Mouse (Mus musculus) urinary bladder, postnatal 10 days (tissue): ENCODE results near the gene Vmn1r85.
A peak's percentile ranks its signal among the peaks of the same experiment; 100 is the strongest.
"Not testable (repeated sequence)": the region's sequence is repeated elsewhere in the genome, so short reads cannot be mapped to it uniquely, and the experiment has no call there.

Experiments used
- DNase-seq: peaks from one replicate; pipeline ENCODE4 v3.0.0; 2022; ENCODE audit warnings: low spot score

The Vmn1r85 gene

GRCm38 (mm10) chr7:13095073-13095472 is at the start of gene Vmn1r85:
Gene Vmn1r85, minus strand, starts transcription at chr7:13095173.
- no peak for DNase-seq

GRCm38 (mm10) chr7:13140057-13140456 is 45.1 kb upstream of the Vmn1r85 start, which contains the start of gene Vmn1r87:
Gene Vmn1r87, minus strand, starts transcription at chr7:13140157.
- DNase-seq, result no peak

DNA sequence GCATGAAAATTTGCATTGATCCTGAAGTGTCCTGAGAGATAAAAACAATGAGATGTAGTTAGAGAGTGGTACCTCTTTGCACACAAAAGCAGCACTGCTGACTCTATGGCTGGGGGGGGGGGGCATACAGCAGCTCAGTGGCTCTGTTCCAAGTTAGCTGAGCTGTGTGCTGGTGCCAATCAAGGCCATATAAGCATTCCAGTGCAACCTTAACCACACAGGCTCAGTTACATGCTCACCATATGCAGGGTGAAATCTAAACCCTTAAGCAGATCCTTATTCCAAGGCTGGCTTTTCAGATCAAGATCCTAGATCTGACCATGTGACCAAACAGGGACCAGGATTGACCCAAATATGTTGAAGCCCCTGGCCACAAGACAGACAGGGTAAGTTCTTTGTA is 42.4 kb upstream of the Vmn1r85 start:
- DNase-seq, result no peak

DNA sequence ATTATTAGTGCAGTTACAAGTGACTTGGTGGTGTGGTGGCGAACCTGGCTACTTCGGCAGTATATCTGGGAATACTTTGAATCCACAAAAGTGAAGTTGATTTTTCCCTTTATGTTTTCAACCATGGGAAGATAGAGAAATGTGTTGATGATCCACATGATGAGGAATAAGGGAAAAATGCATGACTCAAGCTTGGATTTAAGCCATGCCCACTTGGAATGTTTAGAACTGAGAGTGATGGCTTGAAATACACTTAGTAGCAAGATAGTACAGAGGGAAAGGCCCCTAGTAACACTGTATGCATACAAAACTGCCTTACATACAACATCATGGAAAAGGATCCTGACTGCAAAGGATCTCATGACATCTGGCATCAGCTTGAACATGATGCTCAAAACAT is 36.9 kb upstream of the Vmn1r85 start:
- DNase-seq, result no peak

DNA sequence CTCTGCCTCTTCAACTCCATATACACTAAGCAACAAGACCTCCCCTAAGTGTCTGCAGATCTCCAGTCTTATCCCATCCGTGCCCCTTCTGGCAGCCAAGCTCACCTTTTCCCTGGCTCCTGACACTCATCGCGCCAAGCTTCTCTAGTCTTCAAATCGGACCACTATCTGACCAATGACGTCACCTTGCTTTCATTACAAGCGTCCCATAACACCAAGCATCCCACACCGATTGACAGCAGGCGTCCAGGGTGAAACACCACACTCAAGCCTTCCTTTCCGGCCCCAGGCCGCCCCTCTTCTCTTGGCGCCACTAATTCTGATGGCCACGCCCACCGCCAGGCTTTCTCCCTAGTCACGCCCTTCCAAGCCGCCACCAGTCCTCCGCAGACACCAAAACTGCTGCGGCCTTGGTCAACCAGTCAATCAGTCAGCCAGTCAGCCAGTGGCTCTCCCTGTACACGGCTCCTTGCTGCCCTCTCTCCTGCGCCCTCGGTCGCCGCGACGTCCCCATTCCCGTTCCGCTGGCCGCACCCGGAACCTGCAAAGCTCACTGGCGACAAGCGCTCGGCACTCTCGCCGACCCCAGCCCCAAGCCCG is 28.7 kb upstream of the Vmn1r85 start:
- DNase-seq, result not testable (repeated sequence)

DNA sequence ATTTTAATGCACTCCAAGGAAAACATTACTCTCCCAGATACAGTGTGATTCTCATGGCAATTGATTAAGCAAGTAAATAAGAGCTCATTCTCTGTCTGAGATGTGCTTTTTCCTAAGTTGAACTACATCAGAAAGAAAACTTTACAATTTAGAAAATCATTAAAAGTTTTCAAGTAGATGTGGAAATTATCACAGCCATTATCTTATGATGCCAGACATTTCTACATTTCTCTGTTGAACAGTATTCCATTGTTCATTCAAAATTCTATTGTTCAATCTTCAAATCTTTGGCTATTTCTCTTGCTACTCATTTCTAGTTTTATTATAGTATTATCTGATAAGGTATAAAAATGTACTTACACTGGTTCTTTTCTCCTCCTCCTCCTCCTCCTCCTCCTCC is 24.8 kb upstream of the Vmn1r85 start, which contains the start of gene Vmn1r86:
TSS of gene Vmn1r86 (minus strand) at position 101 of the 400 bp plus-strand sequence.
- no peak for DNase-seq

DNA sequence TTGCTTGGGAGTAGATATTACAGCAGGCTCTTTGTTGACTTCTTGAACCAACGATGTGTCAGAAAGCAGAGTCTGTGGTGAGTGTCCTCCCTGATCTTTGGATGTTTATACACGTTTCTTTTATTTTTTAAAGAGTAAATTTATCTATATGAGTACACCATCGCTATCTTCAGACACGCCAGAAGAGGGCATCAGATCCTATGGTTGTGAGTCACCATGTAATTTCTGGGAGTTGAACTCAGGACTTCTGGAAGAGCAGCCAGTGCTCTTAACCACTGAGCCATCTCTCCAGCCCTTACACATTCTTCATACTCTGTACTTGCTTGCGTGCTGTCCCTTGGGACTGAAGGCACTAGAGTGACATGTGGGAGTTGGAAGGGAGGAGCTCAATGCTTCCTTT is 22.7 kb downstream of the Vmn1r85 start:
- DNase-seq, result no peak

- DNase-seq, result not testable (repeated sequence)
Measured at GRCm38 (mm10) chr7:13063399-13063798, 31.6 kb downstream of the Vmn1r85 start.

DNA sequence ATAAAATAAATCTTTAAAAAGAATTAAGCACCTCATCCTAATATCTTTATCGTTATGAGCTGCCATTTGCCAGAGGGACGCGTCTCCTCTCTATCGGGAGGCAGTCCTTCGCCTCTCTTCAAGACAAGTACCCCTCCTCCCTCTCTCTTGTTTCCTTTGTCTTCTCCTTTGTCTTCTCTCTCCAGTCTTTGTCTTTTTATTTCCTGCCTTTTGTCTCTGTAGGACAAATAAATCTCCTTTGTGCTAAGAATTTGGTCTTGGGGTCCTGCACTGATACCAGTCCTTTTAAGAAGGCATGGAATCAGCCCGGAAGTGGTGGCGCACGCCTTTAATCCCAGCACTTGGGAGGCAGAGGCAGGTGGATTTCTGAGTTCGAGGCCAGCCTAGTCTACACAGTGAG is 35.4 kb downstream of the Vmn1r85 start:
- DNase-seq, result no peak

DNA sequence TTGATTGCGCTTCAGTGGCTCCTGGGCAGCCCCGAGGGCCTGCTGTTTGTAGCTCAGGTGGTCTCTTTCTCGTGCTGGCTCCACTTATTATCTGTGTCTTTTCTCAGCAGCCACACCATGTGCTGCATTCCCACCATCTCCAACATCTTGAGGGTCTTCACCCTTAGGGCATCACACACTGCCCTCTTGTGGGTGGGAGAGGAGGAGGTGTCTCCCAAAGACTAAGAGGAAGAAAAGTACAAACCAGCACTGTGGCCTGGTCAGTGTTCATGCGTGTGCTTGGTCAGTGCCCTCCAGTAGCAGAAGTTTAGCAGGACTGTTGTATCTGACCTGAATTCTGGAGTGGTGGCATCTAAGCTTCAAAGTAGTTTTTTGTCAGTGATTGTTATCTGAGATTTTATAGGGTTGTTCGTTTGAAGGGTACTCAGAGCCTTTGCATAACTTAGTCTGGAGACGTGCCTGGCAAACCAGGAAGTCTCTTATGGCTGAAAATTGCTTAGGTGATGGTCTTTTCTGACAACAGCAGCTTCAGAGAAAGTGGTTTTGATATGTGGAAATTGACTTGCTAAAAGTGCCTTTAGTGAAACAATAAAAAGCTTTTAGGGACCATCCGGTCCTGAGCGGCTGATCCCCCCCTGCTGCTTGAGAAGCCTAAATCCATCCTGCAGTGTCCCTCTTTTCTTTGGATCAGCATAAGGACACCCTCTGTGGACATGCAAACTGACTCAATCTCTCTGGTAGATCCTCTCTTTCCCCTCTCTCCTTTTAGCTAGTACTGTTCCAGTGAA is 37.9 kb downstream of the Vmn1r85 start:
- no peak for DNase-seq

GRCm38 (mm10) chr7:13054287-13055010 is 40.5 kb downstream of the Vmn1r85 start, which contains the start of gene Mzf1:
Gene Mzf1, minus strand, starts transcription at chr7:13054764.
- DNase-seq, result peak; percentile 74

DNA sequence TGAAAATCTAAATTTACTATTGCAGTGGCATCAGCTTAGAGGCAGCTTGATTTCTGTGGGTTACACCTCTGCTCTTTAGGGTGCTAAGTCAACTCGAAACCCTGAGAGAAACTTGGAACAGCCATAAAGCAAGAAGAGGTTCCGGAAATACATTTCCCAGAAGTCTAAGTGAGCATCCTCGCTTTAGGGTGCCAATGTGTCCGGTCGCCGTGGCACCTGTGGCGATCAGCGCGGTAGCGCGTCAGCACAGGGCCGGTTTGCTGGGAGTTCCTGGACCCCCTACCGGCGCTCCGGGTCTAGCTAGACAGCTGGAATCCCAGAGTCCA is 41.0 kb downstream of the Vmn1r85 start:
- DNase-seq, result no peak

DNA sequence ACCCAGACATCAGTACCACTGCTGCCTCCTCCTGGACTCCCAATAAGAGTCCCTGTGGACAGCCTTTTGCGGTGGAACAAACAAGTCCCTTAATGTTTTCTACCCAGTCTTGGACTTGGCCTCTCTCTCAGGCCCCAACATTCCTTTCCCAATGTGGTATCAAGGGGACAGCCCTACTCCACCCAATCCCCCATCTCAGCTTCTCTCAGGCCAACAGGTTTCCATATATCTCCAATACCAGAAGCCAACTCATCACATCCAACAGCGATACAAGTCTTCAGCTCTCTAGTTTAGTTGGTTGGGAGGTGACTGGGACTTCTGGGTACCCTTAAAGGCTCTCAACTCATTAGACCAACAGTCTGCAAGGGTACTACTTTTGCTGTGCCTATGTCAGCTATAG is 41.5 kb downstream of the Vmn1r85 start:
- no peak for DNase-seq

GRCm38 (mm10) chr7:13053001-13053400 is 42.0 kb downstream of the Vmn1r85 start:
- no peak for DNase-seq

GRCm38 (mm10) chr7:13046084-13046483 is 48.9 kb downstream of the Vmn1r85 start:
- DNase-seq, result no peak

GRCm38 (mm10) chr7:13044254-13044625 is 50.7 kb downstream of the Vmn1r85 start:
- DNase-seq, result no peak

DNA sequence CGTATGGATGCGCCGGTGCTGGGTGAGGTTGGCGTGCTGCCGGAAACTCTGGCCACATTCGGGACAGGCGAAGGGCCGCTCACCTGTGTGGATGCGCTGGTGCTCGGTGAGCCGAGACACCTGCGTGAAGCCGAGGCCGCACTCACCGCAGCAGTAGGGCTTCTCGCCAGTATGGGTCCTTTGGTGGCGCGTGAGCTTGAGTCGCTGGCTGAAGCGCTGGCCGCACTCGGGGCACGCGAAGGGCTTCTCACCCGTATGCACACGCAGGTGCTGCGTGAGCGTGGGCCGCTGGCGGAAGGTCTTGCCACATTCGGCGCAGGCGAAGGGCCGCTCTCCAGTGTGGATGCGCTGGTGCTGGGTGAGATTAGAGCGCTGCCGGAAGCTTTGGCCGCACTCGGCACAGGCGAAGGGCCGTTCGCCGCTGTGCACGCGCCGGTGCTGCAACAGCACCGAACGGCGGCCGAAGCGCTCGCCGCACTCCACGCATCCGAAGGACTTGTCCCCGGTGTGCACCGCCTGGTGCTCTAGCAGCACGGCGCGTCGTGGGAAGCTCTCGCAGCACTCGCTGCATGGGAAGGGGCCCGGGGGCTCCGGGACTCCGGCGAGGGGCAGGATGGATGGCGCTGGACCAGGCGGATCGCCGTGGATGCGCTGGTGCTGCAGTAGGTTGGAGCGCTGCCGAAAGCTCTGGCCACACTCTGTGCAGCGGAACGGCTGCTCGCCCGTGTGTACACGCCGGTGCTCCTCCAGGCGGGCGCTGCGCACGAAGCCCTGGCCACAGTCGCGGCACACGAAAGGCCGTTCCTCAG is 51.3 kb downstream of the Vmn1r85 start:
- DNase-seq, result no peak

GRCm38 (mm10) chr7:13043120-13043444 is 51.9 kb downstream of the Vmn1r85 start:
- no peak for DNase-seq

GRCm38 (mm10) chr7:13042511-13042910 is 52.5 kb downstream of the Vmn1r85 start:
- DNase-seq, result no peak

- no peak for DNase-seq
Measured at GRCm38 (mm10) chr7:13041256-13041655, 53.7 kb downstream of the Vmn1r85 start.

DNA sequence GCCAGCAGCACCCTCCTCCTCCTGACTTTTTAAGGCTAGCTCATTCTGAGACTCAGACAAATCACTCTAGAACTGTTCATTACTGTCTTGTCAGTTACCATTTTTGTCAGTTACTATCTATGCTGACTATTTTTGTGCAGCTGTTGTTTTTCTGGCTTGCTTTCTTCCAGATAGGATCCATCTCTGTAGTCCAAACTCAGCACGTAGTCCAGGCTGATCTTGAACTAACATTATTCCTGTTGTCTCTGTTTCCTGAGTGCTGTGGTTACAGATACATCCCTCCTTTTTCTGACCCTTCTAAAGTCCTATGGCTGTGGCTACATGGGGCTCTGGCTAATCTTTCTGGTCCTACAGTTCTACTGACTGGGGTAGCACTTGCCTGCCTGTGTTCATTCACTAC is 55.8 kb downstream of the Vmn1r85 start:
- DNase-seq, result no peak

DNA sequence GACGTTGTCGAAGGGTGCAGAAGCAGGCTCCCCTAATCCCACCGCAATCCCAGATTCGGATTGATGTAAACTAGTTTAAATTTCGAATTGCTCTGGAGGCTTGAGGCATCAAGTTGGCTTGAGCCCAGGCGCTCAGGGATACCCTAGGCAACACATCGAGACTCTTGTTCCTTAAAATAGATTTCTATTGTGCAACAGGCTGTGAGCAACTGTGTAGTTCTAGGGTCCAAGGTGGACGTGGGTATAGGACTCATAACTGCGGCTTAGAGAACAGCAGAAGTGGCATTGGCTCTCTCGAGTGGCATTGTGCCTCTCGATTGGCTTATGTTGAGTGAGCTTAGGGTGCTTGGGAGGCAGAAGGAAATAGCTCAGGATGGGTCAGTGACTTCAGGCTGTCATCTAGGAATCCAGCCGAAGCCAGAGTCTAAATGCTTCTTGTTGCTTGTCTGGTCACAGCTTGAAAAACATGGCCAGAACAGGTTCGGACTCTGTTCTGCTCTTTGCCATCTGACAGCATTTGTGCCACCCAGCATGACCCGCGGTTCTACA is 56.3 kb downstream of the Vmn1r85 start:
- no peak for DNase-seq
